Mouse (Mus musculus): ENCODE measurements around the gene Mkln1.

- TF ChIP-seq POLR2A (IDR thresholded peaks at IDR 0.05; ENCODE audit: borderline replicate concordance, control insufficient read depth, low read depth, low read length) (no peak), CTCF (IDR thresholded peaks at IDR 0.05; ENCODE audit: control insufficient read depth, insufficient read depth, low read length) (no peak)
Observed at GRCm38 (mm10) chr6:31534705-31535104, 136.2 kb downstream of the Mkln1 start.

Measured in bone marrow, adult 2 months (tissue).